Mouse (Mus musculus) Muller cell, postnatal 12 days (primary cell): ENCODE measurements around the gene Rxra.

ENCODE experiments used
- DNase-seq: peaks from one replicate; pipeline ENCODE4 v3.0.0-alpha.2; 2015; ENCODE audit errors: inconsistent ontology term

Gene Rxra

DNA sequence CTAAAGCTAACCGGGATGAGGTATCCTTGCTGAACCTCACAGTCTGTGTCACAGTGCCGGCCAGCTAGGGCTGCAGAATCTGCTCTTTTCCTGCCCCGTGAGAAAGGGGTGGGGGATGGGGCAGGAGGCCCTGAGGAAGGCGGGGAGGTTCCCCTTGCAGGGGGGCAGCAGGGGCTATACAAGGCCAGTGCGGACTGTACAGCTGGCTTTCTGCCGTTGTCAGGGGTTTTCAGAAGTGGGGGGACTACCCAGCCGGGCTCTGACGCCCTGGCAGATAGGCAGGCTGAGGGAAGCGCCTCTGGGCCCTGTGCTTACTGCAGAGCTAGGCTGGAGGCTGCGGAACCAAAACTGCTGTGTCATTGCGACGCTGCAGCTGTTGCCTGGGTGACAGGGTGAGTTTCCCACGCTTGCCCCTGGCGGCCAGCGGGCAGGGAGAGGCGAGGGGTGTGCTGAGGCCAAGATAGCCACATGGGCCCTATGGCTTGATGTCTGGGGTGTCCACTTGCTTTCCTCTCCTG lies 63.9 kb downstream of the Rxra start:
- DNase-seq = peak; percentile 91

- no peak for DNase-seq
Observed at GRCm38 (mm10) chr2:27743177-27743576, 66.9 kb downstream of the Rxra start.

DNA sequence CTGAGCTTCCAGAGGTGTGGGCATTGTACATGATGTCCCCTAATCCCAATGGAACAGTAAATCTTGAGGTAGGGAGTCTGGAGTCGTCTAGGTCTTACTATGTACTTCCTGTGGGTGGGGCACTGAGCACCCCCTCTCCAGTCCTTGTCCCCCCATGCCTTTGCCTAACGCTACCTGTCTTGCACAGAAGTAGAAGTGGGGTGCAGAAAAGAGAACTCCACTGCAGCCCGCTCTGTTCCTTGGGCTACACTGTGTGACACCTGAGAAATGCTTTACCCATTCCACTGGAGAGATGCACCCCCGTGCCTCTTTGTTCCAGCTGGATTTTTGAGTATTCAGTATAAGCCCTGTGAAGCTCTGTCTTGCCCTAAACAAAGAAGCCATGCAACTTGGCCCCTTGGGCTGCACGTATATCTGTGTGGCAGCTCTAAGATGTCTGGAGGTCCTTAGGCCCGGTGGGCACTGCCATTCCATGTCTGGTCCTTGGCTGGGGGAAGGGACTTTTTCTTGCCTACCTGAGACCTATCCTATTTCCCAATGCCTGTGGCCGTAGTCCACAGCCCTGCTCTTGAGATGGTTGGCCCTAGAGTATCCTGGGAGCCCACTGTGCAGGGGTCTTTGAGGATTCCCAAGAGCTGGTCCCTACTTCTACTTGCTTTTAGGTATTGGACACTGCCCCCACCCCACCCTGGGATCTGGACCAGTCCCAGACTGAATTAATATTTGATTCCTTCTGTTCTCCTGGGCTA lies 67.8 kb downstream of the Rxra start:
- no peak for DNase-seq

DNA sequence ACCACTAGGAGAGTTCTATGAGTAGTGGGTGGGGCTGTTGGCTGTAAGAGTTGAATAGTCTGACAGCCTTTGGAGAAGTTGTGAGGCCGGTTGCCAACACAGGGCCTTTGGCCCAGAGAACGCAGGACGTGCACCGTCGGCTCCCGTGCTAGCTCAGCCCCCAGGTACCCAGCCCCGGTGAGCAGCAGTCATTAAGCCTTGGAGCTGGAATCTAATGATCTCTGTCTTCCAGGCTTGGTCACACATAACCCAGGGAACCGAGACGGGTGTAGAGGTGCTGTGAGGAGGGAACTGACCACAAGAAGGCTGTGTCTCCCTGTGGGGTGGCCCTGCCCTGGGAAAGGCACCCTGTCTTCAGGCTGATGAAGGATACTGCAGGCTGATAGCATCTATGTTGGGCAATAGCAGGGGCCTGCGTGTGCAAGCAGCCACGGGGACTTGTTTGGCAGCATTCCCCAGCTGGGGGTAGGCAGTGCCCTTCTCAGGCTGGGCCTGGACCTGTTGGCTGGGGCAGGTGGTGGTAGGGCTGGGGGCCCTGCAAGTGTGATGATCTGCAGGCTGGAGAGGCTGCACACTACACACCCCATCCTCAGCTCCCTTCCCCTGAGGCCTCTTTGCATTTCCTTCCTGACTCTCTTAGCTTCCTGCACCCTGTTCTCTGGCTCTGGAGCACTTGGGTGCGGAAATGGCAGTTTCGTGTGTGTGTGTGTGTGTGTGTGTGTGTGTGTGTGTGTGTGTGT lies 68.5 kb downstream of the Rxra start:
- no peak for DNase-seq

GRCm38 (mm10) chr2:27745673-27746620 lies 69.7 kb downstream of the Rxra start:
- no peak for DNase-seq

DNA sequence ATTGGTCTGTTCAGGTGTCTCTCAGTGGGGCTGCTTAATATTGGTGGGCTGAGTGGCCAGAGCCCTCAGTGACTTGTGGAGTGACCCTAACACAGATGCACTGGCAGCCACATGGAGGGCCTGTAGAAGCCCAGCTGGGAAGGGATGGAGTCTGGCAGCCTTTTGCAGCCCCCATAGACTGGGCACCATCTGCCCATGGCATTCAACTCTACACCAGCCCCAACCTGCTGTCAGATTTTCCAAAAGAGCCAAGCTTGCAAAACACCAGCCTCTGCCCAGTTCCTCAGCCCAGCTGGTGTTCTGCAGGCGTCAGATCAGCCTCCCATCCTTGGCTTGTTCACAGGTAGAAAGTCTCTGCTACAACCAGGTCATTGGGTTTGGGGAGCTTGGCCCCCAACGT lies 70.6 kb downstream of the Rxra start:
- no peak for DNase-seq

- no peak for DNase-seq
Observed at GRCm38 (mm10) chr2:27748984-27749383, 72.7 kb downstream of the Rxra start.

GRCm38 (mm10) chr2:27750399-27751134 lies 74.3 kb downstream of the Rxra start:
- no peak for DNase-seq

DNA sequence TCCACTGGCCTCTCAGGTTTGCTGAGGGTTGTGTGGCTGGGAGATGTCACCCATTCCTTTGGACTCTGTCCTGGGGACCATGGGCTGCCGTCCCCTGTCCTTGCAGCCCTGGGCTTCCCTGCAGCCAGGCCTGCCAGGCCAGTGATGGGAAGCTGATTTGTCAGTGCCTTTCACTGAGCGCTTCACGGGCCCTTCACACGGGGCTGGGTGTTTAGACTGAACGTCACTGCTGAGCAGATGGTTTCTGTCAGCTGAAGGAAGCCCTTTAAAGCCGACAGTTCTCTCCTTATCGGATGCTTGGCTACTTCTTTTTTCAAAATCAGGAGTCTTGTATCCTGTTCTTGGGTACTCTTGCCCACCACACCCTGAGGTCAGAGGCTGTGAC lies 74.9 kb downstream of the Rxra start:
- DNase-seq = no peak

- no peak for DNase-seq
Observed at GRCm38 (mm10) chr2:27751803-27752202, 75.6 kb downstream of the Rxra start.

DNA sequence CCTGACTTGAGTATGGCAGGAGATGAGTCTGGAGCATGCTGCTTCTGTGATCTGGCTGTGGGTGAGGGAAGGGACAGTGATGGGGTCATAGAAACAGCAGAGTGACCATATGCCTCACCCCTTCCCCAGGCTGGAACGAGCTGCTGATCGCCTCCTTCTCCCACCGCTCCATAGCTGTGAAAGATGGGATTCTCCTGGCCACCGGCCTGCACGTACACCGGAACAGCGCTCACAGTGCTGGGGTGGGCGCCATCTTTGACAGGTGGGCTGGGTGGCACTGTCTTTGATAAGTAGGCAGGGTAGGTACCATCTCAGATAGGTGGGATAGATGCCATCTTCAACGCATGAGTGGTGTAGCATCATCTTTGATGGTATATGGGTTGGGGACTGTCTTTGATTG lies 77.9 kb downstream of the Rxra start:
- no peak for DNase-seq

- no peak for DNase-seq
Observed at GRCm38 (mm10) chr2:27755986-27756641, 79.9 kb downstream of the Rxra start.

GRCm38 (mm10) chr2:27758414-27759301 lies 82.4 kb downstream of the Rxra start:
- DNase-seq = peak; percentile 90

GRCm38 (mm10) chr2:27759431-27759830 lies 83.2 kb downstream of the Rxra start:
- no peak for DNase-seq

DNA sequence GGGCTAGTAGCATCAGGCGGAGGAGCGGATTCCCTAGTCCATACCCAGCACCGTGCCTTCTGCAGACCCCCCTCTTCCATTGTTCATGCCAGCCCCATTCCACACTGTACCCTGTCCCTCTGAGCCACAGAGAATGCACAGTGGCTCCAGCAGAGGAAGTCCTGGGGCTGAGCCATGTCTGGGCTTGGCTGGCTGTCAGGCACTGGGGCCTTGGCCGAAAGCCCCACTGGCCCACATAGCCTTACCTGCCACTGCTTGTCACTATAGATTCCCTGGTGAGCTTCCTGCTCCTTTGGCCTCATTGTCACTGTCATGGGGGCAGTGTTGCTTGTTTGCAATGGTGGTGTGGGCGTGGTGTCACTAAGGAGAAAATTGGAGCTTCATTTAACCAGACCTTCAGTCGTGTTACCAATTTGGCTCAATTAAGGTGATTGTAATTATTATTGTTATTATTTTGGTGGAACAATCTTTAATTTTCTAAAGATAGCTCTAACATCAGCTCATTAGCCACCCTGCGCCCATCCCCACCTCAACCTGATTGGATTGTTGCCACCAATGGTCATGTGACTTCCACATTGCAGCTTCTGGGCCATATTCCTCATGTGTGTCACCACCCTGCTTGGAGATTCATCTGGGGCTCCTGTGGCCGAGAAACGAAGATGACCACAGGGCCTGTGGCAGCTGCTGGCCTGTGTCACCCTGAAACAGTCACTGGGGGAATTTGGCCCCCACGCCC lies 85.2 kb downstream of the Rxra start:
- no peak for DNase-seq

GRCm38 (mm10) chr2:27761996-27762340 lies 85.7 kb downstream of the Rxra start:
- no peak for DNase-seq

- no peak for DNase-seq
Observed at GRCm38 (mm10) chr2:27762509-27762908, 86.3 kb downstream of the Rxra start.

DNA sequence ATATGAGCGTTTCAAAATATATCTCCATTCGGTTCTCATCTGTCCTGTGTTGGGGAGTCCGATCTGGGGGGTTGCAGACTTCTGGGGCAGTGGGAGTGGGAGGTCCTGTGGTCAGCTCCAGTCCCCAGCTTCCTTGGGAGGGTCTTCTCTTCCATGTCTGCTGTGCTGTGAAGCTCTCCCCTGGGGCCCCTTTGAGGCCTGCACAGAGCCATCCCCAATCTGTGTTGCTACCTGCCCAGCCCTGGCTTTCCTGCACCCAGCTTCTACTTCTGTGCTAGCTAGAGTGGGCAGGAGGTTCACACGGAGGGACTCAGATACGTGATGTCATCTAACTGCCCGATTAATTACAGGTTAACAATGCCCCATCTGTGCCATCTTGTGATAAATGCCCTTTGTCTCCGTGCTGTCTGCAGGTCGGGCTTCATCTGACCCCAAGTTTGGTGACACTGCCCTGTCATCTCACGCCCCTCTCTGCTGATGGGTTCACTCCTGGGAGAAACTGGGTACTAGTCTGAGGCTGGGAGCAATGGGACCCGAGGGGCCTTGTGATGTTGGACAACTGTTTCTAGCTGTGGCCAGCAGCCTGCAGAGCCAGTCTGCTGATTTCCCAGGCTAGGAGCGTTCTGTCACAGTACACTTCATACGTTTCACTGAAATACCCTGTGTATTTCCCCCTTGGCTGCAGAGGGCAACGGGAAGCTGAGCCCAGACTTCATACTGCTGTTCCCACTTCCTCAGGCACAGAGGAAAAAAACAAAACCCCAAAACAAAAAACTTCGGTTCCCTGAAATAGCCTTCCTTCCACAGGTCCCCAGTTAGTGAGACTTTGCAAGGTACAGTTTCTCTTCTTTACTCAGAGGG lies 86.9 kb downstream of the Rxra start:
- DNase-seq = no peak
